Mouse (Mus musculus) midbrain, embryonic 16.5 days (tissue): ENCODE results near the gene Kcnk4. TPM values are rescaled to one million over a fixed set of nuclear protein-coding genes. Genes with fewer than 3 reads are reported as not detected.
"Not testable (repeated sequence)": the region's sequence is repeated elsewhere in the genome, so short reads cannot be mapped to it uniquely, and the experiment has no call there.

Source experiments
- ATAC-seq: fragments of 200-750 bp; cut with Nextera tagmentation; 2 replicates; pipeline ENCODE4 v1.8.0; 2017; ENCODE audit warnings: moderate TSS enrichment
- H3K27ac ChIP-seq: fragments of 300-500 bp; sonication (generic); 2 replicates; pipeline ENCODE4 v1.5.1; 2014; ENCODE audit warnings: mild to moderate bottlenecking, low read length, mixed read lengths
- H3K27me3 ChIP-seq: fragments of 300-500 bp; sonication (generic); 2 replicates; pipeline ENCODE4 v1.6.1; 2014; ENCODE audit warnings: low read depth, low read length, mixed read lengths; ENCODE audit not compliant: control insufficient read depth, insufficient read depth
- H3K36me3 ChIP-seq: fragments of 300-500 bp; sonication (generic); 2 replicates; pipeline ENCODE4 v1.6.1; 2014; ENCODE audit warnings: mild to moderate bottlenecking, low read length, moderate library complexity, mixed read lengths; ENCODE audit not compliant: control insufficient read depth, insufficient read depth
- H3K4me1 ChIP-seq: fragments of 300-500 bp; sonication (generic); 2 replicates; pipeline ENCODE4 v1.6.1; 2014; ENCODE audit warnings: mild to moderate bottlenecking, low read length, mixed read lengths; ENCODE audit not compliant: control insufficient read depth, insufficient read depth
- H3K4me2 ChIP-seq: fragments of 300-500 bp; sonication (generic); 2 replicates; pipeline ENCODE4 v1.6.1; 2014; ENCODE audit warnings: mild to moderate bottlenecking, low read length, mixed read lengths
- H3K4me3 ChIP-seq: fragments of 300-500 bp; sonication (generic); 2 replicates; pipeline ENCODE4 v1.5.1; 2014; ENCODE audit warnings: low read depth, mild to moderate bottlenecking, low read length, moderate library complexity, mixed read lengths
- H3K9ac ChIP-seq: fragments of 300-500 bp; sonication (generic); 2 replicates; pipeline ENCODE4 v1.6.1; 2014; ENCODE audit warnings: low read depth, low read length, mixed read lengths
- H3K9me3 ChIP-seq: fragments of 300-500 bp; sonication (generic); replicated peaks from 2 replicates; pipeline ENCODE4 v1.6.1; 2014; ENCODE audit warnings: mild to moderate bottlenecking, low read length, mixed read lengths; ENCODE audit not compliant: control insufficient read depth, poor library complexity, severe bottlenecking
- WGBS: fragments of 180-500 bp; shearing (Covaris S2); extraction: QIAGEN DNeasy Blood & Tissue Kit; methylation state at CpG from one replicate; pipeline ENCODE4 v1.1.7; 2014; 5-methylcytosine and 5-hydroxymethylcytosine counted together
- polyA plus RNA-seq: library from polyadenylated mRNA; unstranded; fragments of >200 nt; fragmentation: Nextera tagmentation; extraction: Ambion mirVana; gene quantifications from 2 replicates; pipeline ENCODE4 v1.2.1, GENCODE M21; 2015

The Kcnk4 gene
- polyA plus RNA-seq, 1 experiment from 2014 or later, result 11.7 TPM

DNA sequence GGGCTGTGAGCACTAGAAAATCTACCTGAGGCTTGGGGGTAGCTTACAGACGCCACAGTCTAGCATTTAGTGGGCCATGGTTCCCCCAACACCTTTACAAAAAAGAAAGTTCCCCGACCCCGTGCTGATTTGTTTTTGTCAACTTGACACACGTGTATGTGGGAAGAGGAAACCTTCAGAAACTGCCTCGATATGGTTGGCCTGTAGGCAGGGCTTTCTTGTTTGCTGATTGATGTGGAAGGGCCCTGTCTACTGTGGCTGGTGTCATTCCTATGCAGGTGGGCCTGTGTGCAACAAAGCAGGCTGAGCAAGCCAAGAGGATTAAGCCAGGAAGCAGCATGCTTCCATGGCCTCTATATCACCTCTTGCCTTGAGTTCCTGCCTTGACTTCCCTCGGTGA lies 21.3 kb downstream of the Kcnk4 start:
- H3K4me2 ChIP-seq, result no peak overlapping the region
- H3K4me3 ChIP-seq, result no peak overlapping the region
- ATAC-seq, result no peak
- H3K27me3 ChIP-seq, result no peaks in the 10 kb centered on the region
- H3K36me3 ChIP-seq, result peaks cover 16% of the 10 kb centered on the region
- H3K27ac ChIP-seq, result no peak overlapping the region
- no peaks in the 10 kb centered on the region for H3K9me3 ChIP-seq
- H3K4me1 ChIP-seq, result peaks cover 18% of the 10 kb centered on the region
- no peak overlapping the region for H3K9ac ChIP-seq
- WGBS, result 88% methylated on average over 6 of the region's 6 CpGs

GRCm38 (mm10) chr19:6912205-6912970 lies 21.9 kb downstream of the Kcnk4 start:
- no peak overlapping the region for H3K9ac ChIP-seq
- peaks cover 16% of the 10 kb centered on the region for H3K36me3 ChIP-seq
- H3K4me2 ChIP-seq, result no peak overlapping the region
- no peak overlapping the region for H3K4me3 ChIP-seq
- ATAC-seq, result no peak
- peaks cover 23% of the 10 kb centered on the region for H3K4me1 ChIP-seq
- no peak overlapping the region for H3K27ac ChIP-seq
- H3K9me3 ChIP-seq, result no peaks in the 10 kb centered on the region
- no peaks in the 10 kb centered on the region for H3K27me3 ChIP-seq
- WGBS, result 92% methylated on average over 15 of the region's 15 CpGs

GRCm38 (mm10) chr19:6911101-6912074 lies 22.9 kb downstream of the Kcnk4 start:
- H3K4me3 ChIP-seq, result no peak overlapping the region

DNA sequence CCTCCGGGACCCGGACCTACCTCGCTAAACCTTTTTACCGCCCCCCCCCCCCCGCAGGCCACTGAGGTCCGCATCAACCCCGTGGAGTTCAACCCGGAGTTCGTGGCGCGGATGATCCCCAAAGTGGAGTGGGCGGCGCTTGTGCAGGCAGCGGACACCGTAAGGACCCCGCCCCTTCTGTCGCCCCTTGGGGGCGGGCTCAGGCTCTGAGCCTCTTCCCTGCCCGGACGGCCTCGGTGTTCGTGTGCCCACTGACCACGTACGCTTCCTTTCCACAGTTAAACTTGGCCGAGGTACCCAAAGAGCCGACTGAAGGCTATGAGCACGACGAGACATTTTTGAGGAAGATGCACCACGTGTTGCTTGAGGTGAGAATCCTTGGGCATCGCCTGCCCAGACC lies 24.0 kb downstream of the Kcnk4 start:
- H3K4me3 ChIP-seq, result peak overlapping the region; percentile 54
- under 1% methylated on average over 29 of the region's 30 CpGs for WGBS
- not testable (repeated sequence) for H3K9me3 ChIP-seq, H3K27me3 ChIP-seq
- H3K36me3 ChIP-seq, result peaks cover 30% of the 10 kb centered on the region
- peak overlapping the region; percentile 97 for H3K27ac ChIP-seq
- H3K4me2 ChIP-seq, result peak overlapping the region; percentile 72
- H3K4me1 ChIP-seq, result peaks cover 23% of the 10 kb centered on the region
- peak overlapping the region; percentile 69 for H3K9ac ChIP-seq
- peak; percentile 5 for ATAC-seq

More at GRCm38 (mm10) chr19:6911101-6912074, 22.9 kb downstream of the Kcnk4 start:
- Histone ChIP-seq H3K9me3 (no peaks in the 10 kb centered on the region), H3K36me3 (peaks cover 23% of the 10 kb centered on the region), H3K27ac (no peak overlapping the region), H3K4me1 (peaks cover 23% of the 10 kb centered on the region), H3K27me3 (no peaks in the 10 kb centered on the region), H3K9ac (no peak overlapping the region), H3K4me2 (peak overlapping the region; percentile 72)
- ATAC-seq, result no peak
- 79% methylated on average over 19 of the region's 19 CpGs for WGBS

DNA sequence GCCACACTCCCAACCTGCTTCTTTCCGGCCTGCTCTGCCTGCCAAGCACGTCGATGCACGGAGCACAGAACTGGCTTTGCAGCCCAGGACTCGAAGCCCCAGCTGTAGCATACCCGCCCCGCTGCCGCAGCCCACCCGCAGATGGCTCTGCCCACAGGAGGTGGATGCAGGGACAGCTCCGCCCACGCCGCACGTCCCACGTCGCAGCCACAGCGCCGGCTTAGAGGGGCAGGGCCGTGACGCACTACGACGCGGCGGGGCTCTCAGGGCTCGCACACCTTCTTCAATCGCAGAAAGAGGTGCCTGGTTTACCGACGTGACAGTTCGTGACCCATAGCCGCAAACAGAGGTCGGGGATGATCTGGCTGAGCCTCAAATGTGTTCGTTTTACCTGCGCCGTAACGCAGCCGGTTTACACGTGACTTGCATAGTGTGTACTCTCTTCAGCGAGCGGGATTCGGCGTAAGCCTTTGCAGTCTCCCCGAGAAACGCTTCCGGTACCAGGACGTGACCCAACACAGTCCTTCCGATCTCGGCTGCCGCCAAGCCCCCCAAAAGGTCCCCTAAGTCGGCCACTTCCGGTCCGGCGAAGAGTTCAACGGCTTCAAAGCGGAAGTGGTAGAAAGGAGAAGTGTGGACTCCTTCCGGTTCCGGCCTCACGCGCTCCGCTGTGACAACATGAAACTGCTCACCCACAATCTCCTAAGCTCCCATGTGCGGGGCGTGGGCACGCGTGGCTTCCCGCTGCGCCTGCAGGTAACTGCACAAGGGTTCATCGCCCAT lies 24.6 kb downstream of the Kcnk4 start, which contains the start of the genes Trmt112 and Prdx5:
Gene Trmt112 (plus strand): TSS at position 192 of the 783 bp plus-strand sequence.
Gene Prdx5 (minus strand): TSS at position 600 of the 783 bp plus-strand sequence.
- Histone ChIP-seq H3K4me3 (peak within 1 kb of the TSS; percentile 54), H3K36me3 (peaks cover 34% of the 10 kb centered on the region), H3K27ac (peak within 1 kb of the TSS; percentile 97), H3K4me1 (peaks cover 23% of the 10 kb centered on the region), H3K4me2 (peak within 1 kb of the TSS; percentile 72), H3K9me3 (no peaks in the 10 kb centered on the region), H3K9ac (peak within 1 kb of the TSS; percentile 69), H3K27me3 (no peaks in the 10 kb centered on the region)
- ATAC-seq, result peak; percentile 94
- under 1% methylated on average over 65 of the region's 65 CpGs for WGBS

DNA sequence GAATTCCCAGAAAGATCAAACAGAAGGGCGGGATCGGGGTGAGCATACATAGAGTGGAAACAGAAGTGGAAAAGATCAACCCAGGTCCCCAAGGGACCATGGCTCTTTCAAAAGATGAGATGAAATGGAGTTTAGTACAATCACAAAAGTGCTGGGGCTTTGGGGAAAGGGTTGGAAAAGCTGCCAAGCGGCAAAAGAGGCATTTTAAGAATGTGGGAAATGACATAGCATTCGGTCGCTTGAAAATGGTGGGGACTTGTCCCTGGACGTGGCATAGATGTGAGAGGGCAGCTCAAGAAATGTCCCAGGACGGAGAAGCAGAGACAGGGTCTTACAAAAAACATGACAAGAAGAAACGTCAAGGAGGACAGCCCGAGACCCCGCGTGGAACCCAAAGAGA lies 25.3 kb downstream of the Kcnk4 start:
- H3K36me3 ChIP-seq, result peaks cover 34% of the 10 kb centered on the region
- 7% methylated on average over 11 of the region's 11 CpGs for WGBS
- ATAC-seq, result no peak

DNA sequence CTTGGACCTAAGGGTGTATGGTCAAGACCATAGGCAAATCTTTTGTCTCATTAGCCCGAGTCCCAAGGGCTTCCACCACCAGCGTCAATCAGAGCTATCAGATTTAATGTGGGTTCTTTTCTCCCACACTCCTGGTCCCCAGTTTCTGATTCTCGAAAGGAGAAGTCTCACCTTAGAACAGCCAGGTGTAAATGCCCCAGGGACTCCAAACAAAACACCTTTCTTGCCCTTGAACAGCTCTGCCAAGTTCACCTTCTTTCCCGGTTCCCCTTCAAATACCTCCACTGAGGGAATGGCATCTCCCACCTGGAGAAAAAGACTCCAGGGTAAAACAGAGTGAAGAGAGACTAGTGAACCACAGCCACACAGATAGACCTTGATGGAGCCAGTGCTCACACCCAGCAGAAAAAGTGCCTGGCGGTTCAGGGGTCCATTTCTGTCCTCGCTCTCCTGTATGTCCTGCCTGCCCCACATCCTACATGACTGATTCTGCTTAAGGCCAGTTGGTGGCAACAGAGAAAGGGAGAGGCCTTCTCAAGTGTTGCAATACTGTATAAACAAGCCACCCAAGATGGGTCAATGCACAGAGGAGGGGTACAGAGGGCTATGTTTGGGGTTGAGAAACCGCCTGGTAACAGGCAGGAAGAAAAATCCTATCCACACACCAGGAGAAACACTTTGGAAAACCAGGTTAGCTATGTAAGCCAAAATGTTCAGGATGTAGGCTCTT lies 26.3 kb downstream of the Kcnk4 start:
- Histone ChIP-seq H3K4me2 (peak overlapping the region; percentile 72), H3K36me3 (peaks cover 31% of the 10 kb centered on the region), H3K27me3 (no peaks in the 10 kb centered on the region), H3K9me3 (no peaks in the 10 kb centered on the region), H3K9ac (peak overlapping the region; percentile 13; the same call in 1 of the 2 replicates), H3K4me3 (peak overlapping the region; percentile 54; the same call in 1 of the 2 replicates), H3K27ac (no peak overlapping the region), H3K4me1 (peaks cover 23% of the 10 kb centered on the region)
- WGBS, result 88% methylated on average over 7 of the region's 7 CpGs
- ATAC-seq, result no peak

More for the DNA sequence above, 25.3 kb downstream of the Kcnk4 start:
- H3K4me3 ChIP-seq, result peak overlapping the region; percentile 54
- H3K27ac ChIP-seq, result peak overlapping the region; percentile 97
- no peaks in the 10 kb centered on the region for H3K9me3 ChIP-seq
- no peaks in the 10 kb centered on the region for H3K27me3 ChIP-seq
- peak overlapping the region; percentile 72 for H3K4me2 ChIP-seq
- H3K9ac ChIP-seq, result peak overlapping the region; percentile 69
- peaks cover 23% of the 10 kb centered on the region for H3K4me1 ChIP-seq

GRCm38 (mm10) chr19:6907094-6907493 lies 27.2 kb downstream of the Kcnk4 start:
- Histone ChIP-seq H3K9me3 (no peaks in the 10 kb centered on the region), H3K36me3 (peaks cover 26% of the 10 kb centered on the region), H3K27me3 (no peaks in the 10 kb centered on the region), H3K27ac (no peak overlapping the region), H3K9ac (no peak overlapping the region), H3K4me2 (no peak overlapping the region), H3K4me1 (peaks cover 23% of the 10 kb centered on the region), H3K4me3 (no peak overlapping the region)
- ATAC-seq, result no peak
- WGBS, result 95% methylated on average over 8 of the region's 8 CpGs
